Mouse (Mus musculus) lung, embryonic 14.5 days (tissue): Measurements from ENCODE around the gene Flcn. TPM values are rescaled to one million over a fixed set of nuclear protein-coding genes. Genes with fewer than 3 reads are reported as not detected.

Experiments
- ATAC-seq: fragments of 200-750 bp; cut with Nextera tagmentation; 2 replicates; pipeline ENCODE4 v1.8.0; 2017; ENCODE audit warnings: mild to moderate bottlenecking, moderate TSS enrichment, moderate library complexity; ENCODE audit not compliant: insufficient read depth
- DNase-seq: peaks from one replicate; pipeline ENCODE4 v3.0.0-alpha.2; 2015
- H3K27ac ChIP-seq: fragments of 300-500 bp; sonication (generic); 2 replicates; pipeline ENCODE4 v1.5.1; 2014; ENCODE audit warnings: low read depth, mild to moderate bottlenecking, moderate library complexity
- H3K27me3 ChIP-seq: fragments of 300-500 bp; sonication (generic); 2 replicates; pipeline ENCODE4 v1.6.1; 2014; ENCODE audit warnings: low read length, control low read depth; ENCODE audit not compliant: insufficient read depth
- H3K36me3 ChIP-seq: fragments of 300-500 bp; sonication (generic); 2 replicates; pipeline ENCODE4 v1.6.1; 2014; ENCODE audit warnings: control low read depth; ENCODE audit not compliant: insufficient read depth
- H3K4me1 ChIP-seq: fragments of 300-500 bp; sonication (generic); 2 replicates; pipeline ENCODE4 v1.6.1; 2014; ENCODE audit warnings: antibody characterized with exemption, control low read depth; ENCODE audit not compliant: insufficient read depth
- H3K4me2 ChIP-seq: fragments of 300-500 bp; sonication (generic); 2 replicates; pipeline ENCODE4 v1.6.1; 2014; ENCODE audit warnings: mild to moderate bottlenecking
- H3K4me3 ChIP-seq: fragments of 300-500 bp; sonication (generic); 2 replicates; pipeline ENCODE4 v1.5.1; 2014; ENCODE audit warnings: low read depth, low read length
- H3K9ac ChIP-seq: fragments of 300-500 bp; sonication (generic); 2 replicates; pipeline ENCODE4 v1.6.1; 2014
- H3K9me3 ChIP-seq: fragments of 300-500 bp; sonication (generic); 2 replicates; pipeline ENCODE4 v1.6.1; 2016; ENCODE audit warnings: low read depth, low read length, control low read depth
- CTCF ChIP-seq: IDR thresholded peaks from 2 replicates; pipeline ENCODE4 v1.5.1; 2016; ENCODE audit warnings: antibody characterized with exemption, low read depth
- WGBS: fragments of 180-500 bp; shearing (Covaris S2); extraction: QIAGEN DNeasy Blood & Tissue Kit; methylation state at CpG from one replicate; pipeline ENCODE4 v1.1.7; 2014; 5-methylcytosine and 5-hydroxymethylcytosine counted together
- polyA plus RNA-seq: library from polyadenylated mRNA; unstranded; fragments of >200 nt; fragmentation: Nextera tagmentation; extraction: Ambion mirVana; gene quantifications from 2 replicates; pipeline ENCODE4 v1.2.1, GENCODE M21; 2014

Gene Flcn
- polyA plus RNA-seq, 1 experiment from 2014 or later, result 26.2 TPM

DNA sequence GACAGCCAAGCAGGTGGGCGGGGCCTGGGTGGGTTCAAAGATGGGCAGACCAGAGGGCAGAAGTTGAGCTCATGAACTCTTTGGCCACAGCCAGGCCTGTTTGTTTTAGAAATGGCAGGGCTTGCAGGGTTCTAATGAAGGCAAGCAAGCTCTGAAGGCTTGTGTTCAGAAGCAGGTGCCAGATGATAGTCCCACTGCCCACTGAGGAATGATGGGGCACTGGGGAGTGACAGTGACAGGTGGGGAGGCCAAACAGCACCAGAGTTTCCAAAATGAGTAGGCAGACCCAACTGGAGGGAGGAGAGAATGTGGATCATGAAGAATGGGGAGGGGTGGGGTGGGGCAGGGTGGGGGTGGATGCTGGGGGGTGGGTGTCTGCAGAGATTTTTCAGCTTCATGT lies 4.6 kb downstream of the Flcn start:
- Histone ChIP-seq H3K9me3 (no peaks in the 10 kb centered on the region), H3K4me2 (no peak overlapping the region), H3K27me3 (no peaks in the 10 kb centered on the region), H3K9ac (no peak overlapping the region), H3K4me1 (peaks cover 7% of the 10 kb centered on the region; the same call in 1 of the 2 replicates), H3K27ac (no peak overlapping the region), H3K4me3 (no peak overlapping the region), H3K36me3 (peaks cover 67% of the 10 kb centered on the region)
- no peak for DNase-seq
- no peak for TF ChIP-seq CTCF
- ATAC-seq, result no peak
- WGBS, result 95% methylated on average over 1 of the region's 1 CpGs

DNA sequence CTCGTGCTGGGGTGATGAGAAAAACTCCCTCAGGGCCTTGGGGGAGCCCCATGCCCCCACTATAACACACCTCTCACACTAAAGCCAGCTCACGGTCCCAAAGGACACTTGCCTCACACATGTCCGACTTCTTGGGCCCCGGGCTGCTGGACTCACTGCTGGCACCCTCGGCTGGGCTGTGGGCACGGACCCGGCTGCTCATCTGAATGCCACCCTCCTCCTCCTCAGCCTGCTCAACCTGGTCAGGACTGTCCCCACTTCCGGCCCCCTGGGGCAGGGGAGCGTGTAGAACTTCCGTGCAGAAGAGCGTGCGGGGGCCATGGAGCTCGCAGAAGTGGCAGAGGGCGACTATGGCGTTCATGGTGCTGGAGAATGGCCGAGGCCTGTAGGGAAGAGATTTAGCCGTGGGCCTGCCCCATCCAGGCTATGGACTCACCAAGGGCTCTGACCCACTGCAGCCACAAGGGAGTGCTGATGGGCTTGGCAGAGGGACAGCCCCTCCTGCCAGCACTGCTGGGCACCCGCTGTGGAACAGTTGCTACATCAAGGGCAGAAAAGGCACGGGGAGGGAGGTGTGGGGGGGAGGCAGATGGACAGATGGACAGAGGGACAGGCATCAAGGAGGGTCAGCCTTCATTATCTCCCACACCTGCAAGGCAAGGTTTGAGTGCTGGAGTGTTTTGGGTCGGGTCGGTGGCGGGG lies 5.3 kb downstream of the Flcn start:
- Histone ChIP-seq H3K9ac (no peak overlapping the region), H3K27me3 (no peaks in the 10 kb centered on the region), H3K27ac (no peak overlapping the region), H3K9me3 (no peaks in the 10 kb centered on the region), H3K4me3 (no peak overlapping the region), H3K36me3 (peaks cover 74% of the 10 kb centered on the region), H3K4me2 (no peak overlapping the region), H3K4me1 (peaks cover 7% of the 10 kb centered on the region; the same call in 1 of the 2 replicates)
- 89% methylated on average over 22 of the region's 22 CpGs for WGBS
- no peak for DNase-seq
- no peak for ATAC-seq
- no peak for TF ChIP-seq CTCF

DNA sequence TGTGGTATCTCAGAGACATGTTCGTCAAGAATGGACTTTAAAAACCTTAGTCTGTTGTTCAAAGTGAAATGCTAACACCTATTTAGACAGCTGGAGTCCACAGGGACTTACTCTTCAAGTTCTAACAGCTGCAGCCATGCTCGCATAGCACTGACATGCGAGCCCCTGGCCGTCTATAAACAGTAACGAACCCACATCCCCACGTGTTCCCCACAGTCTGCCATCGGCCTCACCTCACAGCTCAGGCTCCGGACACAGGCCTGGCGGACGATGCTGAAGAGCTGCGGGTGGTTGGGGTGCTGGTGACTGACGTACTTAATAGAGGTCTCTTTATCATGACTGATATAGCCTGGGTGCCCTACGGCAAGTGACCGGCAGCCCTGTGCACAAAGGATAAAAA lies 6.3 kb downstream of the Flcn start:
- no peak overlapping the region for H3K9ac ChIP-seq
- H3K36me3 ChIP-seq, result peaks cover 80% of the 10 kb centered on the region
- DNase-seq (no peak), ATAC-seq (no peak)
- H3K4me3 ChIP-seq, result no peak overlapping the region
- H3K9me3 ChIP-seq, result no peaks in the 10 kb centered on the region
- H3K27ac ChIP-seq, result no peak overlapping the region
- TF ChIP-seq CTCF, result no peak
- no peak overlapping the region for H3K4me2 ChIP-seq
- 81% methylated on average over 14 of the region's 14 CpGs for WGBS
- H3K4me1 ChIP-seq, result peaks cover 2% of the 10 kb centered on the region; the same call in 1 of the 2 replicates
- H3K27me3 ChIP-seq, result no peaks in the 10 kb centered on the region

DNA sequence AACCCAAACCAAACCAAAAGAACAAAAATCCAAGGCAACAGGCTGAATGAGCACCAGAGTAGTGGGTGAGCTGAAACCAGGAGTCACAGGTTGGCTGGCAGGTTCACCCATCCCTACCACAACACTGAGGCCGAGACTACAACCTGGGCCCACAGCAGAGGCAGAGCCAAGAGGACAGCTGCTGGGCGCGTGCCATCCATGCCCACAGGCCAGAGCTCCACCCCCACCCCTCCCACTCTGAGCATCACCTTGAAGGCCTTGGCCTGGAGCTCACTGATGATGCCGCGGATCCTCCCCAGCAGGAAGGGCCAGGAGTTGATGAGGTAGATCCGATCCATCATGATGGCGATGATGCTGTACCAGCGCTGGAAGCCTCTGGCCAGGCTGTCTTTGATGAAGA lies 7.9 kb downstream of the Flcn start:
- ATAC-seq, result no peak
- H3K27ac ChIP-seq, result no peak overlapping the region
- H3K27me3 ChIP-seq, result no peaks in the 10 kb centered on the region
- DNase-seq, result no peak
- no peak for TF ChIP-seq CTCF
- 94% methylated on average over 8 of the region's 8 CpGs for WGBS
- no peak overlapping the region for H3K4me3 ChIP-seq
- H3K9me3 ChIP-seq, result no peaks in the 10 kb centered on the region
- peaks cover 88% of the 10 kb centered on the region for H3K36me3 ChIP-seq
- H3K4me1 ChIP-seq, result no peaks in the 10 kb centered on the region
- H3K4me2 ChIP-seq, result no peak overlapping the region
- no peak overlapping the region for H3K9ac ChIP-seq

DNA sequence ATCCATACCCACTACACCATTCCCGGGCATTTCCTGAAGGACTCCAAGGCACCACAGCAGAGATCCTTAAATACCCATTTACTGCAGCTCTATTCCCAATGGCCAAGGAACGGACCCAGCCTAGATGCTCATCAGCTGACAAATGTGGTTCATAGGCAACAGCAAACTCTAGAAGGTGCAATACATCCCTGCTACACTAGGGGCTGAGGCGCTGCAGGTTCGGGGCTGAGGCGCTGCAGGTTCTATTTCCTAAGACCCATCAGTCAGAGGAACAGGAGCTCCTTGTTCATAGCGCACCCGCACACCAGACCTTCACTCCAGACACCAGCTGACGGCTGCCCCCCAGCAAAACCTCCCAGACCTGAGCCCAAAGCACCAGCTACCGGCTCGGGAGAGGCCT lies 9.4 kb downstream of the Flcn start:
- no peak for TF ChIP-seq CTCF
- H3K4me1 ChIP-seq, result no peaks in the 10 kb centered on the region
- DNase-seq (no peak), ATAC-seq (no peak)
- H3K27me3 ChIP-seq, result no peaks in the 10 kb centered on the region
- no peak overlapping the region for H3K4me3 ChIP-seq
- no peak overlapping the region for H3K4me2 ChIP-seq
- H3K9ac ChIP-seq, result no peak overlapping the region
- peaks cover 86% of the 10 kb centered on the region for H3K36me3 ChIP-seq
- H3K9me3 ChIP-seq, result no peaks in the 10 kb centered on the region
- WGBS, result 91% methylated on average over 10 of the region's 10 CpGs
- H3K27ac ChIP-seq, result no peak overlapping the region

DNA sequence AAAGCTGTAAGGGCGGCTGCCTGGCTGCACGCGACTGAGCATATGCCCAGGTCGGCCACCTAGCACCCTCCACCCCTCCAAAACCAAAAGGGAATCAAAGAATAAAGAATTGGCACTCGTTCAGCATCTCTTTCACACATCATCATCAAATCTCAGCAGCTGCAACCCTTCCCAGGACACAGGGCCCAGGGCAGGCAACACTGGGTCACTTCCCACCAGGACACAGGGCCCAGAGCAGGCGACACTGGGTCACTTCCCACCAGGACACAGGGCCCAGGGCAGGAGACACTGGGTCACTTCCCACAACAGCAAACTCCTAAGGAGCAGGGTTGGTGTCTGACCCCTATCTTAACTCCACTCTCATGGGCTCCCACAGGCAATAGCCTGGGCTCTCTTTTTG lies 16.4 kb downstream of the Flcn start:
- Histone ChIP-seq H3K27me3 (no peaks in the 10 kb centered on the region), H3K4me2 (no peak overlapping the region), H3K9me3 (no peaks in the 10 kb centered on the region), H3K9ac (no peak overlapping the region), H3K36me3 (peaks cover 68% of the 10 kb centered on the region), H3K4me1 (no peaks in the 10 kb centered on the region), H3K27ac (no peak overlapping the region), H3K4me3 (no peak overlapping the region)
- no peak for TF ChIP-seq CTCF
- DNase-seq (peak; percentile 34), ATAC-seq (peak; percentile 24; the same call in 1 of the 2 replicates)
- WGBS, result 63% methylated on average over 6 of the region's 6 CpGs

DNA sequence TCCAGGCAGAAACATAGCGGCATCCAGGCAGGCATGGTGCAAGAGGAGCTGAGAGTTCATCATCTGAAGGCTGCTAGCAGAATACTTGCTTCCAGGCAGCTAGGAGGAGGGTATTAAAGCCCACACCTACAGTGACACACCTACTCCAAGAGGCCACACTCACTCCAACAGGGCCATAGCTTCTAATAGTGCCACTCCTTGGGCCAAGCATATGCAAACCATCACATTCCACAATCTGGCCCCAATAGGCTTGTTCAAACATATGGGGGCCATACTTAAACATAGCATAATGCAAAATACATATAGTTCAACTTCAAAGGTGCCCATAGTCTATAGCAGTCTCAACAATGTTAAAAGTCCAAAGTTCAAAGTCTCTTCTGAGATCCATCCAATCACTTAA lies 20.5 kb downstream of the Flcn start:
- 84% methylated on average over 1 of the region's 1 CpGs for WGBS
- 0 out of 2 replicates have a peak, but pooled peaks cover 3% of the 10 kb centered on the region for H3K4me1 ChIP-seq
- ATAC-seq, result no peak

More for the DNA sequence above, 20.5 kb downstream of the Flcn start:
- no peak overlapping the region for H3K9ac ChIP-seq
- TF ChIP-seq CTCF, result no peak
- H3K4me3 ChIP-seq, result no peak overlapping the region
- no peak overlapping the region for H3K4me2 ChIP-seq
- no peak for DNase-seq
- peaks cover 29% of the 10 kb centered on the region for H3K36me3 ChIP-seq
- no peaks in the 10 kb centered on the region for H3K27me3 ChIP-seq
- H3K27ac ChIP-seq, result no peak overlapping the region
- H3K9me3 ChIP-seq, result no peaks in the 10 kb centered on the region
